Mouse (Mus musculus) embryonic facial prominence, embryonic 13.5 days (tissue): Measurements from ENCODE around the gene Adamtsl3. TPM values are rescaled to one million over a fixed set of nuclear protein-coding genes. Genes with fewer than 3 reads are reported as not detected.

Source experiments
- ATAC-seq: fragments of 200-750 bp; cut with Nextera tagmentation; 2 replicates; pipeline ENCODE4 v1.8.0; 2017; ENCODE audit warnings: low read depth; ENCODE audit not compliant: insufficient number of reproducible peaks, insufficient read depth, low FRiP score, low TSS enrichment
- H3K27ac ChIP-seq: fragments of 300-500 bp; sonication (generic); 2 replicates; pipeline ENCODE4 v1.5.1; 2015; ENCODE audit warnings: moderate library complexity, mild to moderate bottlenecking, inconsistent platforms
- H3K27me3 ChIP-seq: fragments of 300-500 bp; sonication (generic); 2 replicates; pipeline ENCODE4 v1.6.1; 2015; ENCODE audit warnings: mild to moderate bottlenecking, inconsistent platforms
- H3K36me3 ChIP-seq: fragments of 300-500 bp; sonication (generic); 2 replicates; pipeline ENCODE4 v1.6.1; 2015; ENCODE audit warnings: mild to moderate bottlenecking, inconsistent platforms
- H3K4me1 ChIP-seq: fragments of 300-500 bp; sonication (generic); 2 replicates; pipeline ENCODE4 v1.6.1; 2015; ENCODE audit warnings: inconsistent platforms
- H3K4me2 ChIP-seq: fragments of 300-500 bp; sonication (generic); 2 replicates; pipeline ENCODE4 v1.6.1; 2015; ENCODE audit warnings: moderate library complexity, mild to moderate bottlenecking, inconsistent platforms
- H3K4me3 ChIP-seq: fragments of 300-500 bp; sonication (generic); 2 replicates; pipeline ENCODE4 v1.5.1; 2015; ENCODE audit warnings: mild to moderate bottlenecking, inconsistent platforms
- H3K9ac ChIP-seq: fragments of 300-500 bp; sonication (generic); 2 replicates; pipeline ENCODE4 v1.6.1; 2015; ENCODE audit warnings: mild to moderate bottlenecking, inconsistent platforms
- H3K9me3 ChIP-seq: fragments of 300-500 bp; sonication (generic); 2 replicates; pipeline ENCODE4 v1.6.1; 2016; ENCODE audit warnings: inconsistent platforms
- WGBS: fragments of 180-500 bp; shearing (Covaris S2); methylation state at CpG from one replicate; pipeline ENCODE4 v1.1.7; 2015; ENCODE audit warnings: mixed read lengths; 5-methylcytosine and 5-hydroxymethylcytosine counted together
- polyA plus RNA-seq: library from polyadenylated mRNA; unstranded; fragments of >200 nt; fragmentation: Nextera tagmentation; extraction: Ambion mirVana; gene quantifications from 2 replicates; pipeline ENCODE4 v1.2.1, GENCODE M21; 2015

Gene Adamtsl3
- polyA plus RNA-seq, 1 experiment from 2014 or later, result 3.8 TPM

DNA sequence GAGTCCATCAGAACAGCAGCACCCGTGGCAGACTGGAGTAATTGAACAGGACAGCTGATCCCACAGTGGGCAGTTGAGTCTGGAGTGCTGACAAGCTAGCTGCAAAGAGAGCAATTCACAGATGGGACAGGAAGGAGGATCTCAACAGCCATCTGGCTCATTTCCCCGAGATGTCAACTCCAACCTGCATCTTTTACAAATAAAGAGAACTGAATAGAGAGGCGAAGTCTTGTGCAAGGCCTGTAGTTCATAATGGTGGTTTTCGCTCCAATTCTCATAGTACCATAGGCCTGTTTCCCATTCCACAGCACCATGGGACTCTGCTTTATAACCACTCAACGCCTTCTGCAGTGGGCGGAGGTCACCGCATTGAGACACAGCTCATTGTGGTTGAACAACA lies 195.9 kb downstream of the Adamtsl3 start:
- Histone ChIP-seq H3K27ac (no peak overlapping the region), H3K27me3 (no peaks in the 10 kb centered on the region), H3K9me3 (no peaks in the 10 kb centered on the region; the same call in 1 of the 2 replicates), H3K4me3 (no peak overlapping the region), H3K9ac (no peak overlapping the region), H3K36me3 (no peaks in the 10 kb centered on the region), H3K4me2 (no peak overlapping the region), H3K4me1 (peaks cover 24% of the 10 kb centered on the region)
- WGBS, result 72% methylated on average over 7 of the region's 7 CpGs
- ATAC-seq, result no peak

DNA sequence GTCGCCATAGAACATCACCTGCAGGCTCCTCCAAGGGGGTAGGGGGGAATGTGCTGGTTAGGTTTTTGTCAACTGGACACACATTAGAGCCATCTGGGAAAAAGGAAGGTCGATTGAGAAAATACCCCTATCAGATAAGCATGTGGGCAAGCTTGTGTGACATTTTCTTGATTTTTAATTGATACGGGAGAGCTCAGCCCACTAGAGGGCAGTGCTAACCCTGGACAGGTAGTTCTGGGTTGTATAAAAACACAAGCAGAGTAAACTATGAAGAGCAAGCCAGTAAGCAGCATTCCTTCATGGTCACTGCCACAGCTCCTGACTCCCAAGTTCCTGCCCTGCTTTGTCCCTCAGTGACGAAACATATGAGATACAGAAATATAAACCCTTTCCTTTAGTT lies 197.7 kb downstream of the Adamtsl3 start:
- no peak overlapping the region for H3K27ac ChIP-seq
- no peaks in the 10 kb centered on the region; the same call in 1 of the 2 replicates for H3K9me3 ChIP-seq
- no peaks in the 10 kb centered on the region for H3K27me3 ChIP-seq
- H3K4me2 ChIP-seq, result no peak overlapping the region
- no peaks in the 10 kb centered on the region for H3K36me3 ChIP-seq
- H3K4me3 ChIP-seq, result no peak overlapping the region
- ATAC-seq, result no peak
- WGBS, result 73% methylated on average over 4 of the region's 4 CpGs
- H3K9ac ChIP-seq, result no peak overlapping the region
- H3K4me1 ChIP-seq, result peaks cover 24% of the 10 kb centered on the region

DNA sequence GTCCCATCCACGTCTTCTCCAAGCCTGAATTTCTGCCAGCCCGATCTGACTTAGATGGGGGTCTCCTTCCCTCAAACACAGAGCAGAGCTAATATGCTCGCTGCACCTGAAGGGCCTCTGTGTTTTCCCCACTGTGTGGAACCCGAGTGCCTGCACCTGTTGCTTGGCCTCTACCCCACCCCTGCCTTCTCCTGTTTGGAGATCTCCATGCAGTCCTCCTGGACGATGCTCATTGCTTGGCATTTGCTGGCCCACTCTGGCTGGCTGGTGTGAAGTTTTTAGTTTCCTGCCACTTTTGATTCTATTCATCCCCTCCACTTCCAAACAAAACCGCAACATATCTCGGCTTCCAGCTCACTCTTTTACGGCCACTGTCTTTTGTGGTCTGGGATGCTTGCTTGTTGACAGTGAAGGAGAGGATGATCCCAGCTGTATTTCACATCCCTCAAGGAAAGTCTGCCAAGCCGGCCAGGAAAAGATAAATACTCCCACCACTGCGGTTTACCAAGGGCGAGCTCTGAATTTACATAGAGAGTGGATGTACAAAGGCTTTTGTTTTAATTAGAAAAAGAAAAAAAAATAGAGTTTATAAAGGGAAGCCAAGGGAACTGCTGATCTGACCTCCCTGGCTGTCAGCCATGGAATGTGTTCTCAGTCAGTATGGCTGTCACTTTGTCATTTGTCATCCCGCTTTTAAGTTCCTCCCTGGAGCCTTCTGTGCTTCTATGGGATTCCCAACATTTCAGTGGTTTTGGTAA lies 198.4 kb downstream of the Adamtsl3 start:
- WGBS, result 62% methylated on average over 12 of the region's 12 CpGs
- Histone ChIP-seq H3K9ac (no peak overlapping the region), H3K27me3 (no peaks in the 10 kb centered on the region), H3K9me3 (no peaks in the 10 kb centered on the region; the same call in 1 of the 2 replicates), H3K36me3 (no peaks in the 10 kb centered on the region), H3K4me1 (peaks cover 24% of the 10 kb centered on the region), H3K4me3 (no peak overlapping the region), H3K27ac (no peak overlapping the region), H3K4me2 (no peak overlapping the region)
- no peak for ATAC-seq

DNA sequence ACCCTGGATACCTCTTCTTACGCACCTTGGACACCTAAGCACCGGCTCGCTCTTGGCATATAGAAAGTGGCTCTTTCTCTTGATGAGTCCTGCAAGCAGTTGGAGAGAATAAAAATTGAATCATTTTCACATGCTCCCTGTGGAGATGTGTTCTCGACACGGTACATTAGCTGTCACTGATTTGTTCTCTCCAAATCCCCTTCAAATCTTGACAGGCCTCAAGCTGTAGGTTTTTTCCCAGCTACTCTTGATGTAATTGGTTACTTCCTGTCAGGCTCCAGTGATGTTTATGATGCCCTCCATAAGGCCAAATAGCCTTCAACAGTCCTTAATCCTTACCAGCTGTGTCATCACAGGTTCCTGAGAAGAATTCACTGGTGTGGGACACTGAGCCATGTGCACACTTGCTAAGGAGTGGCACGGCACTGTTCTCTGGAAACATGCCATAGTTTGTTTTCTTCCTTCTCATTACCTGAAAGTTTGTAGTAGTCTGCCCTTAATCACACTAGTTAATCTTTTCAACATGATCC lies 209.0 kb downstream of the Adamtsl3 start:
- Histone ChIP-seq H3K27ac (no peak overlapping the region), H3K9ac (no peak overlapping the region), H3K4me2 (no peak overlapping the region), H3K36me3 (no peaks in the 10 kb centered on the region), H3K9me3 (no peaks in the 10 kb centered on the region), H3K4me1 (peaks cover 9% of the 10 kb centered on the region; the same call in 1 of the 2 replicates), H3K27me3 (no peaks in the 10 kb centered on the region), H3K4me3 (no peak overlapping the region)
- no peak for ATAC-seq
- WGBS, result 30% methylated on average over 6 of the region's 6 CpGs

DNA sequence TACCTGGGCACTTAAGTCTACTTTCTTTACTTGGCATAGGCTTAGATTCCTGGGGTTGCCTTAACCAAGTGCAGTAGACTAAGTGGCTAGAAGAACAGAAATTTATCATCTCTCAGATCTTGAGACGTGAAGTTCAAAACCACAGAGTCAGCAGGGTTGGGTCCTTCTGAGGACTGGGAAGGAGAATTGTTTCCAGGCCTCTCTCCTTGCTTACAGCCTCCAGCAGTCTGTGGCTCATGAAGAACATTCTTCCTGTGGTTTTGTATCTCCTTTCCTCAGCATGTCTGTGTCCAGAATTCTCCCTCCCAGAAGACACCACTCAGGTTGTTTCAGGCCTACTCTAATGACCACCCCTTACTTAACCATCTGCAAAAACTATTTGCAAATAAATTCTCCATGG lies 216.5 kb downstream of the Adamtsl3 start:
- Histone ChIP-seq H3K9ac (no peak overlapping the region), H3K4me2 (no peak overlapping the region), H3K27ac (no peak overlapping the region), H3K4me3 (no peak overlapping the region), H3K4me1 (peaks cover 24% of the 10 kb centered on the region), H3K9me3 (no peaks in the 10 kb centered on the region), H3K27me3 (no peaks in the 10 kb centered on the region), H3K36me3 (no peaks in the 10 kb centered on the region)
- 29% methylated on average over 1 of the region's 1 CpGs for WGBS
- ATAC-seq, result no peak

DNA sequence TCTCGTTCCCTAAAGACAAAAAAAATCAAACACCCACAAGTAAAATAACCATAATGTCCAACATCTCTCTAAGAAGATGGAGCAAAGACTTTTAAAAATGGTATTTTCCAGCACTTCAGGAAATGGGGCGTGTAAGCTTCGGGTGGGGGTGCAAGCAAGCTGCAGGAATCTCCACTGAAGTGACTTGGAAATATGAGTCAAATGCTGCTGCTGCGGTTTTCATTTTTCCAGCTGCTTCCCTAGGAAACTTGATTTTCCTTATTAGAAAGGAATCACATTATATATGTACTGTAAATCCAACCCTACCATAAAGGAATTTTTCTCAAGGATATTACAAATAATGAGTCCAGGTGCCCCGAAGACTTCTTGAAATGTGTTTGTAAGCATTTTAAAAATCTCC lies 220.3 kb downstream of the Adamtsl3 start:
- H3K9me3 ChIP-seq, result no peaks in the 10 kb centered on the region; the same call in 1 of the 2 replicates
- no peaks in the 10 kb centered on the region for H3K27me3 ChIP-seq
- H3K4me2 ChIP-seq, result no peak overlapping the region
- H3K4me3 ChIP-seq, result no peak overlapping the region
- peaks cover 26% of the 10 kb centered on the region for H3K4me1 ChIP-seq
- 39% methylated on average over 5 of the region's 5 CpGs for WGBS
- no peak overlapping the region for H3K9ac ChIP-seq
- ATAC-seq, result no peak
- no peak overlapping the region for H3K27ac ChIP-seq
- no peaks in the 10 kb centered on the region for H3K36me3 ChIP-seq

DNA sequence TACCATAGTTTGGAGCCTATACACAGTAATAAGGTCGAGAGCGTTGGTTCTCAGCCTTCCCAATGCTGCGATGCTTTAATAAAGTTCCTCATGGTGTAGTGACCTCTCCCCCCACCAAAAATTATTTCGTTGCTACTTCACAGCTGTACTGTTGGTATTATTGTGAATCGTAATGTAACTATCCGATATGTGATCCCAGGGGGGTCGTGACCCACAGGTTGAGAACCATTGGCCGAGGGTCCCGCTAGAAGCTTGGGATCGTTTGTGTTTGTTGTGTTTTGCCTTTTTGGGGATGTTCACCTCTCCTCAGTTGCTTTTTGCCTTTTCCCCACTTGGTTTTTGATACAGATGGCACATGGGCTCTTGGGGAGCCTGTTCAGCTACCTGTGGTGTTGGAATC lies 220.9 kb downstream of the Adamtsl3 start:
- WGBS, result 88% methylated on average over 10 of the region's 10 CpGs
- Histone ChIP-seq H3K27ac (no peak overlapping the region), H3K4me3 (no peak overlapping the region), H3K27me3 (no peaks in the 10 kb centered on the region), H3K9ac (no peak overlapping the region), H3K36me3 (no peaks in the 10 kb centered on the region), H3K4me1 (peaks cover 26% of the 10 kb centered on the region), H3K9me3 (no peaks in the 10 kb centered on the region; the same call in 1 of the 2 replicates), H3K4me2 (no peak overlapping the region)
- ATAC-seq, result no peak

DNA sequence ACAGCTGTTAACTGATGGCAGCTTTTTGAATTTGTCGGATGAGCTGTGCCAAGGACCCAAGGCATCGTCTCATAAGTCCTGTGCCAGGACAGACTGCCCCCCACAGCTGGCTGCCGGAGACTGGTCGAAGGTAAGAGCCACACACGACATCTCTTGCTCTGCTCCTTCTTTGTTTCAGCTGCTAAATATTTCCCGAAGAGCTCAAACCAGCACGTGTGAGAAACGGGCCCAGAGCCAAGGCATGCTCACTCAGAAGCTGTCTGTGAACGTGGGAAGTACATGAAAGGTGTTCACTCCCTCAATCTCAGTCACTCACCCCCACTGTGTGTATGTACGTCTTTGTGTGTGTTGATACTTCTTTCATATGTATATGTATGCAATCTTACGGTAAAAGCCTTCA lies 221.6 kb downstream of the Adamtsl3 start:
- Histone ChIP-seq H3K27me3 (no peaks in the 10 kb centered on the region), H3K9me3 (no peaks in the 10 kb centered on the region; the same call in 1 of the 2 replicates), H3K9ac (no peak overlapping the region), H3K4me2 (no peak overlapping the region), H3K27ac (no peak overlapping the region), H3K4me3 (no peak overlapping the region), H3K36me3 (no peaks in the 10 kb centered on the region), H3K4me1 (peaks cover 26% of the 10 kb centered on the region)
- no peak for ATAC-seq
- WGBS, result 70% methylated on average over 11 of the region's 11 CpGs

DNA sequence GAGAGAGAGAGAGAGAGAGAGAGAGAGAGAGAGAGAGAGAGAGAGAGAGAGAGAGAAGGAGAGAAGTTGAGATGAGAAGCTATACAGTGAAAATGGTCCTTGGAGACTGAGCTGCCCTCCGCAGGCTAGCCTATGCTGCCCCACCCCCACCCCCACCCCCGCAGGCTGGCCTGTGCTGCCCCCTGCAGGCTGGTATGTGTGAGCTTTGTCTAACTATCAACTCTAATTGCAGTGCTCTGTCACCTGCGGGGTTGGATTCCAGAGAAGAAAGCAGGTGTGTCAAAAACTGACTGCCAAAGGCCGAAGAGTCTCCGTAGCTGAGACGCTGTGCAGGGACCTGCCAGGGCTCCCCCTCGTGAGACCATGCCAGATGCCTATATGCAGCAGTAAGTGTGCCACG lies 231.2 kb downstream of the Adamtsl3 start:
- WGBS, result 30% methylated on average over 8 of the region's 8 CpGs
- Histone ChIP-seq H3K4me2 (no peak overlapping the region), H3K4me1 (no peaks in the 10 kb centered on the region), H3K27me3 (no peaks in the 10 kb centered on the region), H3K9me3 (no peaks in the 10 kb centered on the region), H3K27ac (no peak overlapping the region), H3K4me3 (no peak overlapping the region), H3K36me3 (no peaks in the 10 kb centered on the region), H3K9ac (no peak overlapping the region)
- ATAC-seq, result no peak

DNA sequence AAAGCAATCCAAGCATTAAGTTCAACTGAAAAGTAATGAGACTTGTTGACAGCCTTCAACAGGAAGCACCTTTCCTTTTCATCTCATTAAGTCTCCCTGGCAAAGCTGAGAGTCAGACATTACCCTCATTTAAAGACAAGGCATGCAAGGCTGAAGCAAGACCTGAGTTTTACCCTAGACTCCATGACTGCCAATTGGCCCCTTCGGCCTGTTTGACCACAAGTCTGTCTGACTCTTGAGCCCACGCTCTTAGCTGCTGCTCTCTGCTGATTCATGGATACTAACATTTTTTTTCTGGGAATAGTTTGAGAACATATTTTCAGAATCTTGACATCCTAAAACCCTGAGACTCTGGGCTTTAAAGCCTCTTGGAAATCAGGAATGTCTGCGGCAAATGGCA lies 232.3 kb downstream of the Adamtsl3 start:
- H3K4me2 ChIP-seq, result no peak overlapping the region
- WGBS, result 90% methylated on average over 3 of the region's 3 CpGs
- no peaks in the 10 kb centered on the region for H3K4me1 ChIP-seq
- H3K9me3 ChIP-seq, result no peaks in the 10 kb centered on the region
- H3K27ac ChIP-seq, result no peak overlapping the region
- no peak for ATAC-seq
- no peak overlapping the region for H3K4me3 ChIP-seq
- H3K27me3 ChIP-seq, result no peaks in the 10 kb centered on the region
- no peak overlapping the region for H3K9ac ChIP-seq
- no peaks in the 10 kb centered on the region for H3K36me3 ChIP-seq

DNA sequence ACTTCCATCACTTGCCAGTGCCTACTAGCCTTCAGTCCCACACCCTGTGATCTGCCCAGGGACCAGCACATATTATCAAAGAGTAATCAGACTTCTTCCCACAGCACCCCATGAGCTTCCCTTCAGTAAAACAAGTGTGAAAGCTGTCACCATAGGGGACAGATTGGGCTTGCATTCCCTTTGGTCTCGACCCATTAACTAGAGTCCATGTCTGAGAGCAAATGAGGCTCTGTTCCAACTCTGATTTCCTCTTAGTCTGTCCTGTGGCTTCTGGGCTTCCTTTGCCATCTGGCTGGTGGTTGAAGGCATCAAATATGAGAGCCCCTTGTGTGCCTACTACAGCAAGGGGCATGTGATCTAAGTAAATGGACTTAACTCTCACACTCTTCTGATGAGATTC lies 237.5 kb downstream of the Adamtsl3 start:
- WGBS, result 76% methylated on average over 1 of the region's 1 CpGs
- Histone ChIP-seq H3K36me3 (peaks cover 9% of the 10 kb centered on the region), H3K4me2 (no peak overlapping the region), H3K4me3 (no peak overlapping the region), H3K27ac (no peak overlapping the region), H3K27me3 (no peaks in the 10 kb centered on the region), H3K4me1 (0 out of 2 replicates have a peak, but pooled peaks cover 3% of the 10 kb centered on the region), H3K9ac (no peak overlapping the region), H3K9me3 (0 out of 2 replicates have a peak, but pooled peaks cover 2% of the 10 kb centered on the region)
- ATAC-seq, result no peak

DNA sequence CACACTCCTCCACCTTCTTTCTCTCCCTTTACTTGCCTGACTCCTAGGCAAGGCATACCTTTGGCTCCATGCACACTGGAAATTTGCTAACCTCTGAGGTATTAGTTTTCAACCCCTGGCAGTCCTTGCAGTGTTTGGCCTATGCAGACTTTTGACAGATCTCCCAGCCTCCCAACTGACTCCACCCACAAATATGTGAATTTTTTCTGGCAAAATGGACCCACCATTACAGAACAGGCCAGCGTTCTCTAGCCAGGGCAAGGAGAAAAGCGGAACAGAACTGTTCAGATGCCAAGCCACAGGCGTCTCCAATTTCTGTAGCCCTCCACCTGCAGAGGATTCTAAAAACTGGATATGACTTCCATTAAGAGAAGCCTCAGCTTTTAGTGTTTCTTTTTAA lies 244.5 kb downstream of the Adamtsl3 start:
- Histone ChIP-seq H3K9ac (no peak overlapping the region), H3K4me2 (no peak overlapping the region), H3K36me3 (no peaks in the 10 kb centered on the region), H3K4me1 (peaks cover 11% of the 10 kb centered on the region; the same call in 1 of the 2 replicates), H3K27me3 (no peaks in the 10 kb centered on the region), H3K9me3 (no peaks in the 10 kb centered on the region), H3K4me3 (no peak overlapping the region), H3K27ac (peak overlapping the region; percentile 62)
- WGBS, result 45% methylated on average over 3 of the region's 3 CpGs
- ATAC-seq, result no peak
